Mouse (Mus musculus): ENCODE results near the gene Zfp85. TPM values are rescaled to one million over a fixed set of nuclear protein-coding genes. Genes with fewer than 3 reads are reported as not detected.
"Not testable (repeated sequence)": the region's sequence is repeated elsewhere in the genome, so short reads cannot be mapped to it uniquely, and the experiment has no call there.

Gene Zfp85
- 1 to 10 TPM; 7.0 to 7.8 TPM for total RNA-seq (2021)
- long read RNA-seq, partial matches to known transcripts: 0 of 6 reads
- long read RNA-seq, other reads (novel, unspliced or antisense): 4 of 6 reads

DNA sequence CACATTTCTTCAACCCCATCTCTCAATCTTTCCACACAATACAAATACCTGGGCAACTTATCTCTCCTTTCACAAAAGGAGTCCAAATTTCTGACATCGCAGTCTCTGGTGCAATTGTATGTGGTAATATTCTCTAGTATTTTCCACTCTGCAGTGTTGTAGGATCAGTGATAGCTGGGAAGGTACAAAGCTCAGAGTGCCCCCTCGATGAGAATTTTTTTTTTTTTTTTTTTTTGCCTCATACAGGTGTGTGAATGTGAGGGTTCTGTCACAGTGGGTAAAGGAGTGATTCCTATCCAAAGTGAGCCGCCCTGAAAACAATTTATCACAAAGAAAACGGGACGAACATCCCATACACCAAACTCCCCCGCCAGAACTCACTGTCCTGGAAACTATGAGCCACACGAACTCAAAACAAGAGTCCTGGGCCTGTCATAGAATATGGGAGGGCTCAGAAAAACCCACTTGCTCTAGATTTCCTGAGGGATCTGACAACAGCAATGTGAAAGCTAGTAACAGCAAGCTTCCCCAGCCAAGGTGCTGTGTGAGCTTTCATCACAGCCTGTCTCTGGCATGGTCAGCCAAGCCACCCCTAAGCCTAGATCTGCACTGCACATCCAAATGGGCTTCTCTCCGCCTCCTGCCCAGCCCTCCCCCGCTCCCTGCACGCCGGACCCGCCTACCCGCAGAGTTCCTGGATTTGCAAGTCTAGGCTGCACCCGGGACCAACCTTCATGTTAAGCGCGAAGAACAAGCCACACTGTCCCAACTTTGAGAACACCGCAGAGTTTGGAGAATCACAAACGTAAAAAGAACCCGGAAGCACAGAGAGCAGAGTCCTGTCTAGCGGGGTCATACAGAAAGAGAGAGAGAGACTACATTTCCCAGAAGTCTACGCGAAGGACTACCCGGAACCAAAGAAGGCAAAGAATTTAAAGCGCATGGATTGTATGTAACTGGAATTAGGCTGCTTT is at the start of gene Zfp85:
Gene Zfp85, minus strand, starts transcription at position 896 of the 974 bp plus-strand sequence.
- peak; percentile 33 to 66 for DNase-seq (ENCODE audit: low spot score in 2 of 2)

DNA sequence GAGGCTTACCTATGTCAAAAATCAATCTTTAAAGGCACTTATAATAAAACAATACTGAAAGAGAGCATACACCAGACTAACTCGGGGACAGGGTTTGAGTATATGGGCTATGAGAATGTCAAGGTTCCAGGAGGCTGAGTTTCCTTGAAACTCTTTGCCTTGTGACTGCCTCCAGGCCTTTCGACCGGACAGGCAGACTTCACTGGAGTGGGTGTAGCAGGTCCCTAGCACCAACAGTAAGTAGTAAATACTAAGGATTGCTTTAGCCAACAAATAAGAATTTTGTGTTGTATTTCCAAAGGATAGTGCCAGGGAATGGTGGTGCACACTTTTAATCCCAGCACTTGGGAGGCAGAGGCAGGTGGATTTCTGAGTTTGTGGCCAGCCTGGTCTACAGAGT is 44.1 kb upstream of the Zfp85 start:
- not testable (repeated sequence) for DNase-seq (ENCODE audit: low spot score in 2 of 2)

DNA sequence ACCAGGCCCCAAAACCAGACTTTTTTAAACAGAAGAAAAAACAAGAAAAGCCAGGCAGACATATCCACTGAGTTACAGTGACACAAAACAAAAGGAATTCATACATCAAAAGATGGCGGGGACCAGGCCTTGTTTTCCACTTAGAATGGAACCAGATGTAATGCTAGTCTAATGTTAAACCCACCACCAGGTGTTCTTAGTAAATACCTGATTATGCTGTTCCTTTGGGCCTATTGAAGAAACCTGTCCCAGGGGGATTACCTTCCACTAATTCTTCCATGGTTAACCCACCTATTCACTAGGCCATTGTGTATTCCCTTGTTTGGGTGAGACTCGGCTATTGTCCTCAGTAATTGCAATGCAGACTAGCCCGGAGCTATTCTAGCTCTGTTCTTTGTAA is 43.6 kb upstream of the Zfp85 start:
- DNase-seq (ENCODE audit: low spot score in 2 of 2): no peak

DNA sequence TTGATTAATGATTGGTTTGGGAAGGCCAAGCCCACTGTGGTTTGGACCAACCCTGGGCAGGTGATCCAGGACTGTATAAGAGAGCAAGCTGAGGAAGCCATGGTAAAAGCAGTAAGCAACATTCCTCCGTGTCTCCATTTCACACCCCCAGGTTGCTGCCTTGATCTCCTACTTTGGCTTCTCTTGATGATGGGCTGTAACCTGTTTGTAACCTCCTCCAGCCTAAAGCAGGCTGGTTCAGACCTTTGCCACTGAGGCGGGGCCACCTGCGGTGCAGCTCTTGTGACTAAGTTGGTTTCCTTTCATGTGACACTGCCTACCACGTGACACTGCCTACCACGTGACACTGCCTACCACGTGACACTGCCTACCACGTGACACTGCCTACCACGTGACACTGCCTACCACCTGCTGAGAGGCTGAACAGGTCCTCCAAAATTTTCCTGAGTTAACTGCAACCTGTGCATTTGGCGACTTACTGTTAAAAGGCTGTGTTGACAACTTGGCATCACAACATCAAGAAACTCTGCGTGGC is 37.0 kb upstream of the Zfp85 start:
- DNase-seq (ENCODE audit: low spot score in 2 of 2): no peak

DNA sequence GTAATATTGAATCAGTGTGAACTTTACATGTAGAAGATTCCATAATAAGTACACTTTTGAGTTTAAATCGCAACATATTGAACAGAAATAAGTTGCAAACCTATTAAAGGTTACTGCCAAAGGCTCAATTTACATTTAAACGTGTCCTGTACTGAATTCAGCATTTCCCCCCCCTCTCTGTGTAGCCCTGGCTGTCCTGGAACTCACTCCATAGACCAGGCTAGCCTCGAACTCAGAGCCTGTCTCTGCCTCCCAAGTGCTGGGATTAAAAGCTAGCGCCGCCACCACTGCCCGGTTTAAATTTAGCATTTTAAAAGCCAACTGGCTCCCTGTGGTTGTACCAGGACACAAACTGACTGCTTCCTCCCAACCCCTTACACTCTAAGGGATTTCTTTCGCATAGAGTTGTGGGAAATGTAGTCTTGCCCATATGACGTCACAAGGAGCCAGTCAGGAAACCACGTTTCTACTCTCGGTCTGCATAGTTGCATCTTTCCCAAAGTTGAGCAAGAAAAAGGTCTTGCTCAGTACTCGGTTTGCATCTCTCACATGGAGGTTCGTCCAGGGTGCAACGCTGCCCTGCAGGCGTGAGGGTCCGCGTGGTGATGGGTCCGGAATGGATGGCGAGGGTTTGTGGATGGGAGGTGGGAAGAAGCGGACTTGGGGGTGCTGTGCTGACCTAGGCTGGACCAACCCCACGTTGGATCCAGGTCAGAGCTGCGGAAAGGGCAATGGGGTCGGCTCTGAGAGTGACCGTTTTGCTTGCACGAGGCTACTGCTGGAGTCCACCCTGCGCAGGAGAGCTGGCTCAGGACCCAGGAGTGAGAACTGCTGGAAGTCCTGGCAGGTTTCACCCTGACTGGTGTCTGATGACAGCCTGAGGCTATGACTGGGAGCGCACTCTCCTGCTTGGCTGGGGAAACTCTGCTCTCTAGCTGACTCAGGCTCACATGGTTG is 24.5 kb upstream of the Zfp85 start, which contains the start of gene Zfp493:
Gene Zfp493, plus strand, starts transcription at position 429 of the 957 bp plus-strand sequence.
- DNase-seq (ENCODE audit: low spot score in 2 of 2): peak; percentile 50 to 82

DNA sequence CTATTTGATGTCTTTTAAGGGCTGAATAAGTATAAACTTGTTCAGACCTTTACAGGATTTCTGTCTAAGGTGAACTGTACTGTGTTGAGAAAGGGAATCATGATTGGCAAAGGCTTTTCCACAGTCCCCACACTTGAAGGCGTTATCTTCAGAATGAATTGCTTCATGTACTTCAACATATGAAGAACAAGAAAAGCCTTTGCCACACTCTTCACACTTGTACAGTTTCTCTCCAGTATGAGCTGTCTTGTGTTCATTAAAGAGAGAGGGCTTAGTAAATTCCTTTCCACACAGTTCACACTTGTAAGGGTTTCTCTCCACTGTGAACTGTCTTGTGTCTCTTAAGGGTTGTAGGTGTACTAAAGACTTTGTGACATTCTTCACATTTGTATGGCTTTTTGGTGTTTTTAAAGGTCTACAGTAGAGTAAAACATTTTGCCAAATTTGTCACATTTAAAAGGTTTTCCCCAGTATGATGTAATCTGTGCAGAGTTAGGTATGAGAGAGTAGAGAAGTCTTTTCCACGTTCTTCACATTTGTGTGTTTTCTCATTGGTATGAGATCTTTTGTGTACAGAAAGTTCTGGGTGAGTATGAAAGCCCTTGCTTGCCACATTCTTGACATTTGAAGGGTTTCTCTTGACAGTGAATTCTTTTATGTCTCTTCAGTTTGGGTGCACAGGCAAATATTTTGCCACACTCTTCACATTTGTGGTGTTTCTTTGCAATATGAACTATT is 8.2 kb upstream of the Zfp85 start:
- no peak for DNase-seq (ENCODE audit: low spot score in 2 of 2)

DNA sequence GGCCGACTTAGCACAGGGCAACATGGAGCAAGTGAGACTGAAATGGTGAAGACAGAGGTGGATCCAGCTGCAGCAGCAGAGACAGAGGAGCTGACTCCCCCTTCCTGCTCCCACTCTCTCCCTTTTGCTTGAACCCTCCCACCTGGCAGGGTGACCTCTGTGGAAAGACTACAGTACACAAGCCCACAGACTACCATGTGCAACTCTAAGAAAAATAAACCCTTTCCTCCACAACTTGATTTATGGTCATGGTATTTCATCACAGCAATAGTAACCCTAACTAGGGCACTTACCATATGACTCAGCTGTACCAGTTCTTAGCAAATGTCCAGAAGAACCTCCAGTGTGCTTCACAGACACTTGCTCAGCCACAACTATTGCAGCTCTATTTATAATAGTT is 4.9 kb upstream of the Zfp85 start:
- DNase-seq (ENCODE audit: low spot score in 2 of 2): no peak

DNA sequence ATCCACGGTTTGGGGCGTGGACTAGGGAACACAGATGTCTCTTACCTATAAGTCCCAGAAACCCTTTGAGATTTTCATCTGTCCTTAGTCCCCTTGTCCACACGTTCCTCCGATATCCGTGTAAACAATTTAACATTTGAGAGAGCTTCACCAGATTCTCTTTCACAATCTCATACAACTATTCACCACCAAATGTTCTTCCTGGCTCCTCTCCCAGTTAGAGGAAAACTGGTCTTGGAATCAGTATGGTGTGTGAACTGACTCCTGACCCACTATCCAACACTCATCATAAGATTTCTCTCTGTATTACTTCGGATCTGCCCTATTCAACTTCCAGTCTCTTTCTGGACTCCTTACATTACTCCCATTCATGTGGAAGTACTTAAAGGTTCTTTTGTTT is 733 bp upstream of the Zfp85 start:
- peak in 1 of 2 experiments; percentile 6 for DNase-seq (ENCODE audit: low spot score in 2 of 2)

DNA sequence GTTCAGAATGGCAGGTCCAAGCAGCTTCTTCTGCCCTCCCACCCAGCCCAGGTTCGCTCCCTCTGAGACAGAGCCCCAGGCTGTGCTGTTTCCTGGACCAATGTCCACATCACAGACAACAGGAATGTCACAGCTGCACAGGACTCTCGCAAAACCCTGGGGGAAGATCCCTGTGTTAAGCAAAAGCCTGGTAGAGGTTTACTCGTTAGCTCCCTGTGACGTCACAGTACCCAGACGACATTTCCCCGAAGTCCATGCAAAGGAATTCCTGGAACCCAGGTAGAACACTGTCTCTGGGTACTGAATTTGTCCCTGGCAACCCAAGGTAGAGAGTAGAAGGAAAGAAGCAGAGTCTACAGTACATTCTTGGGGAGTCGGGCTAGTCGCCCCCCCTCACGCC is 11.1 kb downstream of the Zfp85 start:
- DNase-seq (ENCODE audit: low spot score in 2 of 2): no peak

DNA sequence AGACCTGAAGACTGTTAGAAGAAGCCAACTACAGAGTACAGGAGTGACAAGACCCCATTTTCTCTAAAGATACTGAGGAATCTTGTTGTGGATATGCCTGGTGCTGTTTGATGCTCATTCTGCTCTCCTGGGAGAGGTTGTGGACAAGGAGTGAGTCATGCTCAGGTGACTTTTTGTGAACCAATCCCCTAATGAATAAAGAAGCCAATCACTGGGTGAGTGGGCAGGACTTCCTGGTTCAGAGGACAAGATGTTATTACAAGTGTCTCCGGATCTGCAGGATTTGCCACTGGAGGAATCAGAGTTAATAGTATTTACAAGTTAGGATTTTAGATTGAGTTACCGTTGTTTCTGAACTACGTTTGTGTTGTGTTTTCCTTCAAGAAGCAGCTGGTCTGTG is 12.1 kb downstream of the Zfp85 start:
- DNase-seq (ENCODE audit: low spot score in 2 of 2): no peak

DNA sequence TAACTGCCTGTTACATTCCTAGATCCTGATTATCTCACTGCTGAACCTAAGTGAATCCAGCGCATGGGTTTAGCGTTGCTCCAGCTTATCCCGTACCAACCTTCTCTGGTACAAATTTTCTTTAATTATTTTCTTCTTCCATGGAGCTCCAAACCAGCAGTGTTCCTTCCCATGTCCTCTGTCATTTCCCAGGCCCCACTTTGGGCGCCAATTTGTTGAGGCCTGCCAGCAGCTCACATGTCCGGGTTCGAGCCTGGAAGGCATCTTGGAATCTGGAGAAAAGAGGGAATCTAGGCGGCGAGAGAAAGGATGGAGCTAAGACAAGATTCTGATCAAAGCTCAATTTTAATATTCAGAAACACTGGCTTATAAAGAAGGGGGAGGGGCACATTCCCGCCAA is 20.6 kb downstream of the Zfp85 start:
- DNase-seq (ENCODE audit: low spot score in 2 of 2): not testable (repeated sequence)

DNA sequence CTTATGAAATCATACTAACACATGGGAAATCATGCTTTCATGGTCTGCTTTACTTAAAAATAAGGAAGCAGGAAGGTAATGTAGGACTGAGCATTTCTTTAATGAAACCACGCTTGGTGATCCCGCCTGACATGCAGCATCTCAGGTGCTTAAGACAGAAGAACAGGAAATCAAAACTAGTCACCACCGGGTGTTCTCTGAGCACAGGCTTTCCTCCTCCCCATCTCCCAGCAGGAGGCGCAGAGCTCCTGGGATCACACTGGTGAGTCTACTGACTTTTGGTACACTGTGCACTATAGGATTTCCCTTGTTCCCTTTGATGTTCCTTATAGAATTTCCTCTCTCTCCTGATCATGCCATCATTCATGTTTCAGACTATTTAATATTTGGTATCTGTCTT is 25.6 kb downstream of the Zfp85 start:
- DNase-seq (ENCODE audit: low spot score in 2 of 2): peak; percentile 17 to 59

DNA sequence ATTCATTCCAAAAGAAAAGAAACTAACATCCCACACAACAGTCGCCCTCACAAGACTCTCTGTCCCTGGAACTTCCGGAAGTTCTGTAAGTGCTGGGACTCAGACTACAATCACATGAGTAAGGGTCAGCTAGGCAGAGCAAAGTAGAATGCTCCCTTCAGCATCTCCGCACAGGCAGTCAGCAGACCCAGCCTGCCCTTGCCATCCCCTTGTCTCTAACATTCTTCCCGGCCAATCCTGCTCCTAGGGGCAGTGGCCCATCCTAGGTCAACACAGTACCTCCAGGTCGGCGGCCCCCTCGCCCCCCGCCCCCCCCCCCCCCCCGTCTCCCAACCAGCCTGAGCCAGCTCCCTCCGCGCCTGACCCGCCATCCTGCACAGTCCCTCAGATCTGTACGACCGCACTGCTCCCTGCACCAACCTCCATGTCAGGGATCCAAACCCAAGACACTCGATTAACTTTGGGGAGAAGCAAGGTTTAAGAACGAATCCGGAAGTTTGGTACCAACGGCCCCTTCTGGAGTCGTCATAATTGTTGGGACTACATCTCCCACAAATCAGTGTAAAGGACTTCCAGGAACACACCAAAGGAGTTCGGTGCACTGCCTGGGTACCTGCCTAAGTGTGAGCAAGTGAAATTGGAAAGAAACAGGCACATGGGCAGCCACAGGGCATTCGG is 26.2 kb downstream of the Zfp85 start, which contains the start of gene Zfp65:
Gene Zfp65, minus strand, starts transcription at position 533 of the 678 bp plus-strand sequence.
- DNase-seq (ENCODE audit: low spot score in 2 of 2): peak; percentile 44 to 79

DNA sequence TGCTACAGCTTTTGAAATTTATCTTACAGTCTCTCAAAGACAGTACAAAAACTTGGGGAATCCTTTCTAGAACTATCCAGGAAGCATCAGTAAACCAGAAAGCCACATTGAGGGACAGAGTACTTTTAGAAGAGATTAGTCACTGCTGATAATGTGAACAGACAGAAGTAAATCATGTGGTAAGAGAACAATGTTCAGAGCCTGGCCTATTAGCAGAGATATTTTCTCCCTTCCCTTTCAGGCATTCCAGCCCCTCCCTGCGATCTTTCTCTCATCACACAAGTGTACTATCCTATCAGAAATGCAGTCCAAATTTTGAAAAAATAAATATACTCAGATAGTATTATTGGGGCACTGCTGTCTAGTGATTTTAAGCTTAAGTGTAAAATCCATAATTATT is 26.9 kb downstream of the Zfp85 start:
- DNase-seq (ENCODE audit: low spot score in 2 of 2): no peak

DNA sequence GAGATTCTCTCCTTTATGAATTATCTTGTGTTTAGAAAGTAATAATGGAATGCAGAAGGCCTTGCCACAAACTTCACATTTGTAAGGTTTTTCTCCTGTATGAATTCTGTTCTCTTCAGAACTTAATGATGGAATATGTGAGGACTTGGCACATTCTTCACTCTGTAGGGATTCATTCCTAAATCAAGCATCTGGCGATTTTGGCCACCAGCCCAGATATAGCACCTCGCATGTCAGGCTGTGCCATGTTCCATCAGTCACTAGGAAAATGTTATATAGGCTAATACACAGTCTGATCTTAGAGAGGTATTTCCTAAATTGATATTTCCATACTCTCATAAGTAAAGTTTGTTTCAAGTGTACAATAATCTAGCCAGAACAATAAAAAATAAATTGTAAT is 29.7 kb downstream of the Zfp85 start:
- not testable (repeated sequence) for DNase-seq (ENCODE audit: low spot score in 2 of 2)

DNA sequence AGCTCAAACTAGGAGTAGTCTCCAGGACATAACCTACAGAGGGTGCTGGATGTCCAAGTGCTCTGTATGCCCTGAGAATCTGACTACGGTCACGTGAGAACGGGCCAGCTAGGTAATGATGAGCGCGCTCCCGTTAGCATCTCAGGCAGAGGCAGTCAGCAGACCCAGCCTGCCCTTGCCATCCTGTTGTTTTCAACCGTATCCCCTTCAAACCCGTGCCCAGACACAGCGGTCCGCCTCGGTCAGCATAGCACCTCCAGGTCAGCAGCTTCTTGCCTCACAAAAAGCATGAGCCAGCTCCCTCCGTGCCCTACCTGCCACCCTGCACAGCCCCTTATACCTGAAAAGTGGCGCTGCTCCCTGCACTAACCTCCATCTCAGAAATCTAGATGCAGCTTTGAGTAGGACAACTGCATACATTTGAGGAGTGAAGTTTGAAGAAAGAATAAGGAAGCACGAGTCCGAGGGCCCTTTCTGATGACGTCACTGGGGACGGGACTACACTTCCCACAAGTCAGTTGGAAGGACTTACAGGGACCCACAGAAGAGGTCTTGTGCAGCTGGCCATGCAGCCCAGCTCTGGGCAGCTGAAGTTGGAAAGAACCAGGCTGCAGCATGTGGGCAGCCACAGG is 31.1 kb downstream of the Zfp85 start:
- peak; percentile 87 to 97 for DNase-seq (ENCODE audit: low spot score in 2 of 2)

Data from layer of hippocampus, adult 18-20 months (tissue).